Mouse (Mus musculus) layer of hippocampus, adult 9-10 months (tissue): ENCODE measurements around the gene R3hdm2.
A peak's percentile ranks its signal among the peaks of the same experiment; 100 is the strongest.

ENCODE experiments used
- DNase-seq: peaks from one replicate; pipeline ENCODE4 v3.0.0; 2022; ENCODE audit warnings: low spot score

The R3hdm2 gene

DNA sequence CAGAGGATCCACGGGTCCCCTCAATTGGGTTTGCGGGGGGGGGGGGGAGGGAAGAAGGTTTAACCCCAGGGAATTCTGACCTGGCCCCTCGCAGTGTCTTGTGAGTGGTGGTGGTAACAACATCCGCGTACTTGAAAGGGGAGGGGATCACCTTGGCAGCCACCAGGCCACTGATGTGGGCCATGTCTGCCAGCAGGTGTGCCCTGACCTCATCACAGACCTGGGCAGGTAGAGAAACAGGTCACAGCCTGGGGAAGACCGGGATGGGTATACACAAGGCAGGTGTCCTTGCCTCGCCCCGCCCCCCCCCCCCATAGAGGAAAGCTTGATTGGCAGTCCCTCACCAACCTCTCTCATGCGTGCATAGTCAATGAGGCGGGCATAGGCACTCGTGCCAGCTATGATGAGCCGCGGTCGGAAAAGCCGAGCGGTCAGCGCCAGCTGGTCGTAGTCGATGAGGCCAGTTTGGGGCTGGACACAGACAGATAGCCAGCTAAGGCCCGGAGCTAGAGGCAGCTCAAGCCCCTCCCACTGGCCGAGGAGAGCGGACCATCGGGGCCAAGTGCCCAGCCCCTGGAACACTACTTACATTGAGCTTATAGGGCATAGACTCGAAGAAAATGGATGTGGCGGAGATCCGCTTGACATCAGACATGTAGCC is 139.0 kb downstream of the R3hdm2 start:
- no peak for DNase-seq

DNA sequence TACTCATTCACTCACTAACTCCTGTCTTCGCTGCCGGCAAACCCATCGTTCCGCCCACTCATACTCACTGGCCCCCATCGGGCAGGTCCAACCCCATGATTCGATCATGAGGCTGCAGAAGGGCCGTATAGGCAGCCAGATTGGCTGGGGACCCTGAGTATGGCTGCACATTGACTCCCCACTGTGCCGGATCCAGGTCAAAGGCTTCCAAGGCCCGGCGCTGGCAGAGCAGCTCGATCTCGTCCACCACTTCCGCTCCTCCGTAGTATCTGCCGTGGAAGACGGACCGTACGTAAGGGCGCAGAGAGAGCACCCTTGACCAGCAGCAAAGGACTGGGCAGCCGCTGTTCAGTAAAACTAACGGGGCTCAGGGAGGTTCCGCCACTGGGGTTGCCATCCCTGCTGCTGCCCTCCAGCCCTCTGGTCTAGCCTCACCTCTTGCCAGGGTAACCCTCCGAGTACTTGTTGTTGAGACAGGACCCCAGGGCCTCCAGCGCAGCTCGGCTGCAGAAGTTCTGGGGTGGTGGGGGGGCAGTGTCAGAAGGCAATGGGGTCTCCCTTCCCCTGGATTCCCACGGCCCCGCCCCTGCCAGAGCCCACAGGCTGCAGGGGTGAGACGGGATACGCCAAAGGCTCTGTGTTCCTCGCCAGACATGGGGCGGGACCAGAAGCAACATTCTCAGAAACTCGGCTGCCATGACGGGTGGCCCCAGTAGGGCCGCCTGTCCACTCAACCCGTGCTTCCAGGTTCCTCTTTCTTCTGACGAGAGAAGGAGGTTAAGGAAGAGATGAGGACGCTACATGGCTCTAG is 140.0 kb downstream of the R3hdm2 start:
- DNase-seq = no peak

DNA sequence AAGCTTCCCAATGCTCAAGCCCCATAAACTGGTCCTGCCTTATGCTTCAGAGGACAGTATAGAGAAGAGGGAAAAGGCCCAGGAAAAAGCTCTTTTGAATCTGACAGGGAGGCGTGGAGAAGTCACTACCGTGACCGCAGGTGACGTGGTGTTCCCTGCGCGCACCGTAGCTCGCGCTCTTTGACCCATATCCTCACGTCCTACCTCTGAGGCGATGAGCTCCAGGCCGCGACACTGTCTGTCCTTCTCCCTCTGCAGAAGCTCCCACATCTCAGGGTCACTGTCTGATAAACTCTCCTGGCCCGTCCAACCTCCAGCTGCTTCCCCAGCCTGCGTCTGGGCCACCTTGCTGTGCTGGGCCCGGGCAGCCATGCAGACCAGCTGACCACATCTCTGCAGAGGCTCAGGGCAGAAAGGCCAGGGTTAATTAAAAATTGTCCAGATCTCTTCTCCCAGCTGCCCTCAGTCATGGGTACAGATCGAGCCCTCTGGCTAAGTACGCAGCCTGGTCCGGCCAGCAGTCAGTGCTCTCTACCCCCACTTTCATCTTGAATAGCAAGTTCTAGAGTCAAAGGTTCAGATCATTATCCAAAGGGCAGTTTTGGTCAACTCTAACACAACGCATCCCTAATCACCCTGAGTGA is 140.7 kb downstream of the R3hdm2 start:
- DNase-seq = no peak

DNA sequence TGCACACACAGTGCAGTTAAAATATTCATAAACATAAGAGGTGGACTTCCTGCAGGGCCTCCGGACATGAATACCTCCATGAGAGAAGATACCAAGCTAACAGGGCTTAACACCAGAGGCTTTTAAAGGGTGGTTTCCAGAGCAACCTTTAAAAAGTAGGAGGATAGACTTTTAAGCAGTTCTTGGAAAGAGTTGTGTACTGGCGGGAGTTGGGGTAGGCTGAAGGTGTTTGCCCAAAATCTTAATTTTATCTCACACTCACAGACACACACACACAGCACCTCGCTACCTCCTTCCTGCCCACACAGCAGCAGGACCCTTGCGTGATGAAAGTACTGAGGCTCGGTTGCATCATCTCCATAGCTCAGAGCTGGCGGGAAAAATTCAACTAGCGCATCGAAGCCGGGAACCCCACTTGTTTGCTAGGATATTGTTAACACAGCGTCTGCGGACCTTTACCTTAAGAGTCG is 141.5 kb downstream of the R3hdm2 start:
- DNase-seq = no peak

DNA sequence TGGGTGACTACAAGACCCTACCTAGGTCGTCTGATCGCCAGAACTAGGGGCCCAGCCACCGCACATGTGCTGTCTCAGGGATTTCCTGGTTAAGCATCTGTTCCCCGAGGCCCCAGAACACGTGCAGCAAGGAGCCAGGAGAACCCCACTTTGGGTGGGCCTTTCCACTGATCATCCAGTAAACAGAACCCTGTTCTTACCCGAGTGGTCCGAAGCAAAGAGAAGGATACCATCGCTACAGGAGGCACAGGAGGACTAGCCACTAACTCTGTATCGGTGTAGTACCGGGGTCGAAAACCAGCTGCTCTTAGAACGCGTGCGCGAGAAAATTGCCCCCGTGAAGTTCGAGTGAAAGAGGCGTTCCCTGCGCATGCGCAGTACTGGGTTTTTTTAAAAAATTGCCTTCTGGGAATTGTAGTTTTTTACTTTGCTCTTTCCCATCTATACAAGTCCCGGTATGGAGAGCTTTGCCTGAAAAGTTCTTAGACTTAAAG is 142.0 kb downstream of the R3hdm2 start, which contains the start of gene Shmt2:
Gene Shmt2, minus strand, starts transcription at position 357 of the 494 bp plus-strand sequence.
- DNase-seq = peak; percentile 69

DNA sequence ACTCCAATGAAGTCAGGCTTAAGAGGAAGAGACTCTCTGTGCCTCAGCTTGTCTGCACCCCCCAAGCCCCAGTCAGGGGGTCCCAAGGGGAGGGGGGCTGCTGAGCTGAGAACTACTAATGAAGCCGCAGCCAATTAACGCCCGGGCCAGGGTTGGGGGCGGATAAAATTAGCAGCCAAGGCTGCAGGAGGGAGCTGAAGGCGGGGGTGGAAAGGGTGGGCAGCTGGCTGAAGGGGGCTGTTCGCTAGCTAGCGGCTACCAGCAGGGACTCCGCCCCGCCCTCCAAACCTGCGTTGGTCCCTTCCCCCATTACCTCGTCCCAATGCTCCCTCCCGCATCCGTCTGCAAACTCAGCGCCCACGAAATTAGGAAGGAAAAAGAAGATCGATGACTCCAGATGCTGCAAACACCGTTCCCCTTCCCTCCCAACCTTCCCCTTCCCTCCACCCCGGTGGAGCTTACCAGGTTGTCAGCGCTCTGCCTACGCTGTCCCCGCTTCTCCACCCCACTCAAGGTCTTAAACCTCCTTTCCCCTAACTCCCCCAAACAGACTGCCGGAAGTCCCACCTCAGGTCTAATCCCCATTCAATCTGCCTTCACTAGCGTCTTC is 144.6 kb downstream of the R3hdm2 start:
- no peak for DNase-seq

DNA sequence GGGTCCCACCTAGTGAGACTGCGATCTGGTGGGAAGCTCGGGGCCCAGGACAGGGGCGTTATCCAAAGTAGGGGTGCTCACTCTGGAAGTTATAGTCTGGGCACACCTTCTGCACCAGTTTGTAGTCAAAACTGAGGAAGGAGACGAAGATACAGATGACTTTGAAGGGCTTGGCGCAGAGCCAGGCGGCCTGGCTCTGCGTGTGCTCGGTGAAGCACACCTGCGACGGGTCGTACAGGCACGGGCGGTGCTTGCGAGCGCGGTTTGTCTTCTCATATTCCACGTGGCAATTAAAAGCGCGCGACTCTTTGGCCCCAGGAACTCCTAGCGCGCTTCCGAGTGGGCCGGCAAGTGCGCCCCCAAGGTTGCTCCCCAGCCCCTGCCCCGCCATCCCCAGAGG is 145.9 kb downstream of the R3hdm2 start:
- no peak for DNase-seq

DNA sequence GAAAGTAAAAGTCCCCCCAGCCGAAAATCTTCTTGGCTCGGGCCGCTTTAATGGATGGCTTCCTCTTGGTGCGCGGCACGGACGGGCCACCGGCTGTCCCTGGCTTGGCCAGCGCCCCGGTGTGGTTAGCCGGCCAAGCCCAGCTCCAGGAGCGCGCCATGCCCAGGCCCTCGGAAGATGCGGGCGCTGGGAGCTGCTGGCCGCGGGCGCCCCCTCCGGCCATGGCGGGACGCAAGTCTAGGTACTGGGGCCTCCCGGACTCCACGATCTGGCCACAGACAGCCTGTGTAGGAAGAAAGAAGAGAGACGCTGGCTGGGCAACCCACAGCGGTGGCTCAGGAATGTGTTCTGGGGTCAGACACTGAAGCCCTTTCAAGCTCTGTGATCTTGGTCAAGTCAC is 146.6 kb downstream of the R3hdm2 start:
- DNase-seq = no peak

DNA sequence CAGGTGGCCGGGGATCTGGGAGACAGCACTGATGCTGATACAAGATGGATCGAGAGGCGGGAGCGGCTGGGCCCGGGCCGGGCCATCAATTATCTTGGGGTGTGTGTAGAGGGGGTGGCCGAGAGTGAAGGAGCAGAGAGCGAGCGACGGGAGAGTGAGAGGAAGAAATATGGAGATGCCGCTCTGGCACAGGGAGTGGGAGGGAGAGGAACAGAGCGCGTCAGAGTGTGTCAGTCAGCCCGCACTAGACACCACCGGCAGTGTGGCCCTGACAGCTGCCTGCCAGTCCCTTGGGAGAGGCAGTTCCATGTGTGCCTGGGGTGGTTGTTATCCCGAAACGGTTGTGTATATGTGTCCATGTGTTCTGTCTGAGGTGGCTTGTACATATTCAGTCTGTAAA is 147.4 kb downstream of the R3hdm2 start:
- DNase-seq = no peak

DNA sequence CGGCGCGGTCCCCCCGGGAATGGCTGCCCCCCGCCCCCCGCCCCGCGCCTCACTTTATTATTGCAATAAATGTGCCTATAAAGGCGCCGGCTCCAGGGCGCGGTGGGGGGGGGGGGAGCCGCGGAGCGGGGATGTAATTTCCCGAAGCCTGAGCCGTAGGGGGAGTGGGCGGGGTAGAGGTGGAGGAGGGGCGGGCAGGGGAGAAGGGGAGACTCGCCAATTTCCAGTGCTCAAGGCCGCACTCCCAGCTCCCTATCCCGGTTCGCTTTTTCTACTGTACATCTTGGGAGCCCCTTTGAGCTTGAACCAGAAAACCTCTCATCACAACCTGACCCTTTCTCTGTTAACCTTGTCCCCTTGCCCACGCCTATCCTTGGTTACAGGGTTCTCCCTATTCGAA is 150.8 kb downstream of the R3hdm2 start:
- DNase-seq = no peak

DNA sequence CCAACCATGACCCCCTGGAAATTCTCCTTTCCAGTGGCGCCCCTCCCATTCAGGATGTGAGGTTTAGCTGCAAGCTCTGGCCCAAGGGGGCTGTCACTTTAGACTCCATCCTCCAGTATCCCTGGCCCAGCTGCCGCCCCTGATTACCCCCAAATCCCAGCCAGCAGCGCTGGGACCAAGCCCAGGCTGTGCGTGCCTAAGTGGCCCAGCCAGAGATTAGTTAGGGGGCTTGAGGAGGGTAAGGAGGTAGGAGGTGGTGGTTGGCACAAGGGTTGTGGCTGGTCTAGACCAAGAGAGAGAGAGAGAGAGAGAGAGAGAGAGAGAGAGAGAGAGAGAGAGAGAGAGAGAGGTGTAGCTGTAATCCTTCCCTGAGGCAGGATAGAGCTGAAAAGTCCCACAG is 151.4 kb downstream of the R3hdm2 start:
- no peak for DNase-seq

DNA sequence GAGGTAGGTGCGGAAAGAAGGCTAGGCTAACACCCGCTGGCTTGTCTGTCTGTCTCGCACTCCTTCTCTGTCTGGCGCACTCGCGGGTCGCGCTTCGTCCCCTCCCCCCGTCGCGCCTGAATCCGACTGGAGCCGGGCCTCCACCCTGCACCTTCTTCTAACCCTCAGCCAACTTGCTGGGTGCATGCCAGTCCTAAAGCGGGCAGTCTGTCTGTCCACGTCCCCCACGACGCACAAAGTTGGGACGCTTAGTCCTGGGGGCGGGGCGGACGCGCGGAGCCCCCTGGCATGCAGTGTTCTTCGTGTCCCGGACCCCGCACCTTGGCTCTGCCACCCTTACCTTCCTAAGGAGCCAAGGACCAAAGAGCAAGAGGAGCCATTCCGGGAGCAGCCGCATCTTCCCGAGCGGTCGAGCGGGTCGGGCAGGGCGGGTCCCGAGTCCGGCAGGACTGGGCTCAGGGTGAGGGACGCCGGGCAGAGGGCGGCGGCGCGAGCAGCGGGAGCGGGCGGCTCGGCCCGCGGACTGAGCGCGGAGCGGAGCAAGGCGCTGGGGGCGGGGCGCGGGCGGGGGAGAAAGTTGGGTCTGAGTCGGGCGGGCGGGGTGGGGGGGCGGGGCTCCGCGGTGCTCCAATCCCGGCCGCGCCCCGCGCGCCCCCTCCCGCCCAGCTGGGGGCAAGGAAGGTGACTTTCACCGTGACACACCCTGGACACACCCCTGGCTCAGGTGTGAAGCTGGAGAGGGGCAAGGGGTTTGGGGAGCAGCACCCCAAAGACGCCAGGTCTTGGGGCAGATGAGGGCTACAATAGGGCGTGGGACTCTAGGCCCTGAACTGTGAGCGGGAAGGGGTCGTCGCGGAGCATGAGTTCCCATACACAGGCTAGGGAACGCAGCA is 154.2 kb downstream of the R3hdm2 start, which contains the start of gene Nxph4:
Gene Nxph4, minus strand, starts transcription at position 524 of the 893 bp plus-strand sequence.
- DNase-seq = no peak

DNA sequence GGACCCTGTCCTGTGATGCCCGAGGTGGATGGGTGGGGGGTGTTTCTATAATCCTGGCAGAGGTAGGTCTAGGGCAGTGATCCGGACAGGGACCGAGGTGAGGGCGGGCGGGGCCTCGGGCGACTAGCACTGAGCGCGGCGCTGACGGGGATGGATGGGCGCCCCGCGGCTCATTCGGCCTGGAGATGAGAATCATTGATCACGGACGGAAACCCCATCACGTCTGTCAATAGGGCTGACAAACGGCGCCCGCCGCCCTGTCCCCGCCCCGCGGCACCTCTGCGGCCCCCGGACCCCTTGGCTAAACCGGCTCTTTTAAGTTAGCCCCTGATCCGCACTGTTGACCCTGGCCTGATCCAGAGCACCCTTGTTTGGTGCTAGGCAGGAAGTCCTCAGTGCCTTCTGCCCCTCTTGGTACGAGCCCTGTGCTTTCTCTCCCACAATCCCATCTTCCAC is 154.8 kb downstream of the R3hdm2 start:
- no peak for DNase-seq

DNA sequence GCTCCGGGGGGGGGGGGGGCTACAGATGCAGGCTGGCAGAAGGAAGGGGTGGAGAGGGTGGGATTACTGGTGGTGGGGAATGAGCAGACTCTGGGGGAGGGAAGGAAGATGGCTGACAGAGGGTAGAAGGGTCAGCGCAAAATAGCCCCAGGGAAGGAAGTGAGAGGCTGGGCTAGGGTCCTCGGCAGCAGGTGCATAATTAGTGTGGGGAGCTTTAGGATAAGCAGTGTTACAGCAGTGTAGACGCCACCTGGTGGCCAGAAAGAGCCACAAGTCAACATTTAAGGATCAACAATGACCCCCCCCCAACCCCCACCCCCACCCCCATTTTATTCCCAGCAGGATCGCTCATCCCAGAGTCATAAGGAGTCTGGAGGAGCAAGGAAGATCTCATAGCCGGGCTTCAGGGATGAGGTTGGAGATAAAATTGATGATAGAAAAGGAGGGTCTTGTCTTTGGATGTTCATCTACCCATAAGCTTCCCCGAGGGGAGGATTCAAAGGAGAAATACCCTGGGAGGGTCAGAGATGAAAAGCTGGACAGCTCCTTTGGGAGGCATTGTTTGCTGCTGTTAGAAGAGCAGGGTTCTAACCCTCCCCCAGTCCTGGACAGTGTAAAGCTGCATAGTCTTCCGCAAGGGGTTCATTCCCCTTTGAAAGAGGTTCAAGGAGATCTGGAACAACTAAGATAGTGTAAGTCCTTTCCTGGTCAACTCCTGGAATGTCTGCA is 156.6 kb downstream of the R3hdm2 start:
- no peak for DNase-seq

DNA sequence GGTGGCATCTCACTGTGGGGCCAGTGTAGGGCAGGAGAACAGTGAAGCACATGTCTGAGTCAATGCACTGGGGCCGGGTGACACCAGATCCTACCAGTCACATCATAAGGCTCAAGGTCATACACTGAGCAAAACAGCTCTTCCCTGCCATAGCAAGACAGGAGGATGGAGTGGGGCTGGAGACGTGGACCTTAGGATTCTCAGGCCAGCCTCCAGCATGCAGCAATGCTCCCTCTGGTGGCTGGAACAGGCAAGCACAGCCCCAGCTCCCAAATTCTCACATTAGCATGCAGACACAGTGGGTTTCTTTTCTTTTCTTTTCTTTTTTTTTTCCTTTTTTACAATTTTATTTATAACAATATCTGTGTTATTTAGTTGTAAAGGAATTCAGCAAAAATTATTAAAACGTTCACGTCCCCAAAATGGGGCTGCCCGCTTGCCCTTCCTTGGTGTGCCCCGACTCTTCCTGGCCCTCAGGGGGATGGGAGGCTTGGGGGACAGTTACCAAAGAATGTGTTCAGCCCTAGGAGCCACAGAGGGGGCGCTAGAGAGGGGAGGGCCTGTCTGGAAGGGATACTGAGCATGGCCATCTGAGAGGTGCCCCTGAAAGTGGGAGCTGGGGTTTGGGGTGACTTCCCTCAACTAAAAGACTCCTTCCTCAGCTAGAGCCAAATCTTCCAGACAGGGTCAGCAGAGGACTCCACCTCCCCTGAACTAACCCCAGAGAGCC is 157.9 kb downstream of the R3hdm2 start:
- peak; percentile 85 for DNase-seq

DNA sequence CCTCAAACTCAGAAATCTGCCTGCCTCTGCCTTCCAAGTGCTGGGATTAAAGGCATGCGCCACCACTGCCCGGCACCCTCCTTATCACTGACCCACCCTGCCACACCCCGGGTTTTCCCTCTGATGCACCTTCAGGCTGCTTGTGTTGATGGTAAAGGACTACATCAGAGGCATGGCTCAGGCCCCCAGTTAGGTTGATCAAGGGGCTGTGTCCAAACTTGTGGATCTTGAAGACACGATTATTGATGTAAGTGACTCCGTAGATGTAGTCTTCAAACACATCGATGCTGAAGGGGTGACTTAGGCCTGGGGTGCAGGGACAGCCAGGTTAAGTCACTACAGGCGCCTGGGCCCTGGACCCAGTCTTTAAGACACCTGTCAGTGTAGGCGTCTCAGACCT is 161.4 kb downstream of the R3hdm2 start:
- DNase-seq = no peak

DNA sequence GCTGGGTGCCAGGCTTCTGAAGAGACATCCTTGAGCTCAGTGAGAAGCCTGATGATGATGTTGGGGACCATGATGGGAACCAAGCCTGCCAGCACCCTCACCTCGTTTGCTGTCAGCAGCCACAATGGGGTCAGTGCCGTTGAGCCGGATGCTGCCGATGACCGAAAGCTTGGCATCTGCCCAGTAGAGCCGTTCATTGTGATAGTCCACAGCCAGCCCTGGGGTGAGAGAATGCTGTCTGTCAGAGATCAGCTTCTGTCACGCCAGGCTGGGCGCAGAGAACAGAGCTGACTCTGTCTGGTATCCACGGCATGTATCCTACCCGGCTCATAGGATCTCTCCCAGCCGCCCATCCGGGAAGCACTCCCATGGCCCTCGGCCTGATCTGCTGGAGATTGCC is 162.0 kb downstream of the R3hdm2 start:
- peak; percentile 32 for DNase-seq

DNA sequence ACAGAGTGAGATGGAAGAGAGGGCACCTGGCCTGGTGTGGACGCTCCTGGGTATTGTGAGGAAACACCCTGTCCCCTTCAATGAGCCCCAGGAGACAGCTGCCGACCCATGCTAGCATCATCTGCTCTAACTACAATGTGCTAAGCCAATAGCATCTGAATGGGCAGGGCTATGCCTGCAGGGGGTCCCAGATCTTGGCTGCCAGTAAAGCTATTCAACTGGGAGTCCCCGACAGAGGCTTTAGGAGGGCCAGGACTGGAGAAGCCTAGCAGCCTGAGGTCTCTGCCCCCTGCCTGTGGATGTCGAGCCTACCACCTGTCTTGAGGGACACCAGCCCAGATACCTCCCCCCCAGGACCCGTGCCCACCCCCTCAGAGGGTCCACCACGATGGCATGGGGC is 162.6 kb downstream of the R3hdm2 start:
- DNase-seq = no peak

DNA sequence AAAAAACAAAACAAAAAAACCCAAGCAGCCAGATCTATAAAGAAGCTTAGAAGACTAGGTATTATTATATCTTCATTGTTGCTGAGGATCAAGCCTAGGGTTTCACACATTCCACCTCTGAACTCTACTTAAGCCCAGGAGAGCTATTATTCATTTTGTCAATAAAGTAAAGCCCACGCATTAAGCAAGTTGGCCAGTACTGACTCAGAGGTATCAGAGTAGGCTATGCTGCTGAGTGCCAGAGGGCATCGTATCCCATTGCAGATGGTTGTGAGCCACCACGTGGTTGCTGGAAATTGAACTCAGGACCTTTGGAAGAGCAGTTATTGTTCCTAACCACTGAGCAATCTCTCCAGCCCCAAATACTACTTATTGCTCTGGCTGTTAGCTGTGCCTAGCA is 163.8 kb downstream of the R3hdm2 start:
- DNase-seq = no peak

DNA sequence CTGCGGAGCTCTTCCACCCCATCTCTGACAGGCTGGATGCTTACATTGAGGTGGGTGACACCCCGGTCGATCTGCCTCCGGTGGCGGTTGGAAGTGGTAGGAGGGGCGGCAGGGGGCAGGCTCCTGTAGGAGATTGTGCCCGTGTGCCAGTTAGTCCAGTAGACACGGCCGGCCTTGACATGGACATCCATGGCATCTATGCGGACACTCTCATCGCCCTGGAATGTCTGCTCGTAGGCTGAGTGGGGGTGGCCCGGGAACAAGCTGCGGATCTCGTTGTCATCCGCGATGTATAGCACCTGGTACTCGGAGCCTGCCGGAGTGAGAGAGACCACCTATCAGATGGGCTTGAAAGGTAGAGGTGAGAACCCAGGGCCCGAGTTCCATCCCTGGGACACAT is 164.2 kb downstream of the R3hdm2 start:
- no peak for DNase-seq
